Mouse (Mus musculus) monocyte, adult 59 days (primary cell): ENCODE data around the gene Edar. TPM values are rescaled to one million over a fixed set of nuclear protein-coding genes. Genes with fewer than 3 reads are reported as not detected.

Experiments used
- total RNA-seq, 2 experiments: library from RNA; stranded (reverse); gene quantifications; one replicate each; pipeline ENCODE4 v1.2.4; 2023

Edar gene
- not detected for total RNA-seq

GRCm38 (mm10) chr10:58675533-58675932 is at the start of gene Edar:
Gene Edar (minus strand): TSS chr10:58675654.

GRCm38 (mm10) chr10:58718110-58718509 is 42.7 kb upstream of the Edar start, which contains the start of gene Gm17542:
Gene Gm17542 (minus strand): TSS chr10:58718210.

Other genes starting within 250 kb of the Edar start
- gene Ranbp2, start 228.7 kb downstream of the Edar start, total RNA-seq, result 100 to 1,000 TPM; 122 to 123 TPM
- 1 to 10 TPM in 1 of 2 experiments, under 1 TPM in 1; 0.60 to 1.9 TPM for gene Ccdc138, start 177.7 kb downstream of the Edar start, total RNA-seq
- not detected for gene Gm17542, start 42.6 kb upstream of the Edar start, total RNA-seq
- gene Sh3rf3, start 137.7 kb upstream of the Edar start, total RNA-seq, result not detected